Mouse (Mus musculus) R1 (cell line): ENCODE measurements at regions not wholly inside any gene's neighbourhood (a gene's known extent, or its start where the extent isn't known, plus 50 kb on each side); places are given as distances from the start of the nearest gene placed in this dataset.
"Not testable (repeated sequence)": the region's sequence is repeated elsewhere in the genome, so short reads cannot be mapped to it uniquely, and the experiment has no call there.

Experiments
- DNase-seq: peaks from one replicate; pipeline ENCODE4 v3.0.0-alpha.2; 2018; ENCODE audit warnings: low read depth, low spot score

DNA sequence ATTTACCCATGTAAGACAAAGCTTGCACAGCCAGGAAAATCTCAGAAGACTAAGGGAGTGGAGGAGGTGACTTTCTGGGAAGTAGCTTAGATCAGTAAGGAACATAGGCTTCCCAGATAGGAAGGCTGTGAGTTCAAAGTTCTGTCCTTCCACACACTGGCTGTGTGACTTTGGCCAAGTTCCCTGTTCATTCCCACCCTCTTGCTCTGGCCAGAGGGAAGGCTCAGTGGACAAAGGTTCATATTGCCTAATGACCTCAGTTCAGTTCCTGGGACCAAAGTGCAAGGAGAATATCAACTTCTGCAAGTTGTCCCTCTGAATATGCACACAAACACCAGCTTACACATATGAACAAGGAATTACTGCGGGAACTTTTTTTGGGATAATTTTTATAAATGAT, 255.6 kb upstream of the Pik3r1 start:
- DNase-seq, result no peak

DNA sequence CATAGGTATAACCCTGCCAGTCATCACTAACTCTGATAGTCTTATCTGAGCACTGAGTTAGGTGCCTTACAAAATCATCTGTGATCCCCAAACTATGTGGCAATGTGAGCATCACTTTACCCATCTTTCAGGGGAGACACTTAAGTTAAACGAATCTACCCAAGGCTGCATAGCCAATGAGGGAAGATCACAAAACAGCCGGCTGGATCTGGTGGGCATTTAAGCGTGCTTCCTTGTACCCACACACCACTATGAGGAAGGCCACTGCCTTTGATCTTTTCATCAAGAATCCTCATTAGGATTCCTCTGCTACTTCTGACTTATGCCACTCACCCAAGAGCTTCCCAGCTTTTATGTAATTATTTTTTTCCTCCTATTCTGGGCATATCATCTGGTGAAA, 257.1 kb upstream of the Pik3r1 start:
- DNase-seq, result no peak

DNA sequence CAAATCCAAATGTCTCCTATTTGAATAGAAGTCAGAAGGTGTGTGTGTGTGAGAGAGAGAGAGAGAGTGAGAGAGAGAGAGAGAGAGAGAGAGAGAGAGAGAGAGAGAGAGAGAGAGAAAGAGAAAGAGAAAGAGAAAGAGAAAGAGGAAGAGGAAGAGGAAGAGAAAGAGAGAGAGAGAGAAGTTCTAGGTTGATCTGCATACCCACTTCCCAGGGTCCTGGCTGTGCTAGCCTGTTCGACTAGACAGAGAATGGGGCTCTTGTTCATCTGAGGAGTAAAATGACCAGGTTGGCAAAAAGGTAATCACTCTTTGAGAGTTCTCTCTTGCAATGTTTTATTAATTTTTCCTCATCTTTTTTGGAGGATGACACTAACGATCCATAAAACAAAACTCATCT, 257.5 kb upstream of the Pik3r1 start:
- not testable (repeated sequence) for DNase-seq

DNA sequence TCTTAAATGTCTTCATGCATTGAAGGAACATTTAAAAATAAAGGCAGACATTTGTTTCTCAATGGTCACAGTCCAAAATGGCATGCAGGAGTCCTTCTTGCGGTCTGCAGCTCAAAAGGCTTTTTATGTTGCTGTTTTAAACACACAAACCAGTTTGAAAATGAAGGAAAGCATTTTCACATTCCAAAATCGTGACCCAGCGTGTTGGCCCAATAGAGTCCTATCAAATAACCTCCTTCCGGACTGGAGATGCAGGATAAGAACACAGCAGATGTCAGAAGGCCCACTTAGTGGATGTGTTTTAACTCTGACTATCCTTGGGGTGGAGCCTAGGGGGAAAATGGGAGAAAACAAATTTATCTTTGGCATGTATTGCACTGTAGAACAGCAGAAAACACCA, 263.4 kb upstream of the Pik3r1 start:
- DNase-seq, result no peak

DNA sequence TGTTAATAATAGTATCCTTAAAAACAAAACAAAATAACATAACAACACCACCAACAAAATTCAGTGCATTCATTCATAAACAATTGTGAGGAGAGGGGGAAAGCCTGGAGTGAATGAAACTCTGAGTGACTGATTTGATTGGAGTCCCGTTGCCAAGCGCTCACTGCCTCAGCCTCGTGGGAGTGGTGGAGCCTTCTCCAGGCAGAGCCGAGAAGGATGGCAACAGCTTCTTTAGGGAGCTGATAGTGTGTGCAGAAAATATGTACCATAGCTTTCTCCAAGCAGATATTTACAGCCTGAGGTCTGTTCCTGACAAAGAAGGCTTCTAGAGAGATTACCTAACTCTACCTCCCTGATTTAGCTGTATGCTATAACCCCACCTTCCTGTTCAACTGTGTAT, 266.5 kb upstream of the Pik3r1 start:
- DNase-seq, result no peak

DNA sequence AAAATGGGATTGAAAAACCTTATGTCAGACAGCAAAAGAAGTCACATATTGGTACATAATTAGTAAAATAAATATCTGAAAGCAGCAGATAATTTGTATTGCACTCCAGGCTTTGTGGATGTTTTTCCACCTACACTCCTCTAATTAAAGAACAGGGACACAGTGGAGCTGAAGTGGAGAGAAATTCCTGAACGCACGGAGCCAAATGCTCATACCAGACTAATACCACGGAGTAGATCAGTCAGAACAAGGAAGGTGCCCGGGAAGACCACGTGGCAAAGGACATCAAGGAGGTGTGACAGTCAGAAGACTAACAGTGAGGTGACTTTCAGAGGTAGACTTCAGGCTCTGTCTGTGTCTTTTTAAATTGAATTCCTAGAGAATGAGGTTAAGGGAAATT, 268.0 kb upstream of the Pik3r1 start:
- no peak for DNase-seq

DNA sequence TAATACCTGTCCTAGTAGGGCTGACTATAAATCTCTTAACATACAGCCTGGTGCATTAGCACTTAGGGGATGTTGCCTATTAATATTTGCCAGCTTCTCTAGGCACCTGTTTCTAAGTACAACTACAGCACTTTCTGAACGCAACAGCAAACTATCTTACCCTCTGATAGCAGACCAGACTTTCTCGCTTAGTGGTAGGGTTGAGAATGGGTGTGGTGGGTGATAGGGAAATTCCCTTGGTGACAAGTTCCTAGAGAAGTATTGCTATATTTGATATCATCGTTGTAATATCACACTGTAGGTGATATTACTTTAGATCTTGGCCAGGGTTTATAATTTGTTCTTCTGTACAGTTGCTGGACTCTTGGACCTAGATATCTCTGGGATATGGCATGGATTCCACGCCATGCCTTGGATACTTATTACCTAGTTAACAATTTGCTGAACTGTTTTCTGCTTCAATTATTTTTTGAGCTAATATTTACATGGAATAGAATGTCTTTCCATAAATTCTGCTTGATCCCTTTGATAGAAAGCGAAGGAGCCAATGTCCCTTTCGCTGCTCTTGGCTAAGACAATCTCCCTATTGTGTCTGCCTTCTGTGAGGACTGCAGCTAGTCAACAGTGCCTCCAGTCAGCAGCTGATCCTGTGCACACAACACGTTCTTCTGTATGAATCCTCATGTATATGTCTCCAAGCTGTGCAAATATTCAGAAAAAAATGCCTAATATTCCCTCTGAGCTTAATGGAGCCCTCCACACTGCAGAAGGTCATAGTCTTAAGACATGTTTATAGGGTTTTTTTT, 269.0 kb upstream of the Pik3r1 start:
- DNase-seq, result no peak

DNA sequence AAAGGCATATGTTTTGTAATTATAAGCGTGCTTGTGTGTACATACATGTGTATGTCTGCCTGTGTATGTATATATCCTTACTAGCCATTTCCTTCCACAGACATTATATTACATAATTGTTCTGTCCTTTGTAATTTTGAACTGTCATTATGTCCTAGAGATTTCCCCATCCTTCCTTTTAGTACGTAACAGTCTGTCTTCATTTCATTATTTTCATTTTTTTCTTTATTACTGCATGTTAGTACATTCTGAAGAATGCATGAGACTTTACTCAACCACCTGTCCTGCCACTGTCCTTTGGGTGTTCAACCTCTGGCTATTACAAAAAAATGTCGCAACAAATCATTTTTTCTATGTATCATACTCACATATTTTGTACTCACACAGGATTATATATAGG, 292.2 kb upstream of the Pik3r1 start:
- no peak for DNase-seq

DNA sequence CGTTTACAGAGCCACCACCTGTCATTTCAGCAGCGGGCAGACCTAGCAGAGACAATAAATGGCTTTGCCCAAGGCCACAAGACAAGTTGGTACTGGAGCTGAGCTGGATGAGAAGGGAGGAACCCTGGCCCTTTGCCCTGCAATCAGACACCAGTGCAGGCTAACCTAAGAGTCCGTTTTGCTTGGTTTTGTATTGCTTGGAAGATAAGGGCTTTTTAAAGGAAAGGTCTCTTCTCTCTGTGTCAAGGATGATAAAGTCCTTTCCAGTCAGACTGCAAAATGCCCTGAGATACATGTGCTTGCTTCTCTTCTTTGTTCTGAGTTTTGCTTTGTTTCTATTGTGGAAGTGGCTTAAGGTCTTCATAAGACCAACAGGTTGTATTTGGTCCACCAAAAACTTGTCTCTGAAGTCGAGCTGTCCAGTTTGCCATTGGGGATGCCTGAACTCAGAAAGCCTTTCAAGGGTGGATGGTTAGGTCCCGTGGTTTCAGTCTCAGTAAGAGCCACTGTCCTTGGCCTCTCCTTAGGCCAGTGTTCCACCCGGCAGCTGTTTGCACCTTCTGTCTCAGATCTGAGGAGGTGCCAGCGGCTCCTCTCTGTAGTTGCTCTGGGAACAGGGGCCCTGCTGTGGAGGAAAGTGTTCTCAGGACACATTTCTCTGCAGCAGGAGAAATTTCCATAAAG, 296.7 kb upstream of the Pik3r1 start:
- no peak for DNase-seq

DNA sequence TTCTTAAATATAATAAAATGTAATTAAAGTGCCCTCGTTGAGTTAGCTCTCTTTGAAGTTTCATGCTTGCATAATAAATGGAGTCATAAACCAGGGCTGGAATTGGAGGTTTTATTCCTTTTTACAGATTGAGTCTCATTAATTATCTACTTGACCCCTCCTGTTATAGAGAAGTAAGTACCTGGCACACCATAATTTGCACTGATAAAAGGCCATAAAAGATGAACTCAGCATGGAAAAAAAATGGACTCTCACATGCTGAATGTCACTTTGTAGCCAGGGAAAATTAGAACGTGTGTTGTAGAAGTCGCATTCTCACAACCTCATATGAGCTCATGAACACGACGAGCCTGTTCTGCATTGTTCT, 297.2 kb upstream of the Pik3r1 start:
- no peak for DNase-seq

DNA sequence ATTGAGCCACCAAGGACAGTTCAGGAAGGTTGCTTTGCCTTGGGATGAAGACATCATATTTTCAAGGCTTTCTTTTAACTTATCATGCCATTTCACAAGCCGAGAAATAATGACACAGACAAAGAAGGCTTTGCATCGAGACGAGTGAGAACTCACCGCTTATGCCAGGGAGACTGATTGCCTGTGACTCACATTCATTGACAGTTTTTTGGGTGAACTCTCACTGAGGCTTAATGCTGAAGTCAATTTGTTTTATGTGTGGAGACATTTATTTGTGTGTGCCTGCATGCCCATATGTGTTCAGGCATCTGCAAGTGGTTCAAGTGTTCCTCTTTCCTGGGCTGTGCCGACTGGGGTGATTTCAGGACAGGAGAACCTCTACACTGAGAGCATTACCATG, 297.8 kb upstream of the Pik3r1 start:
- no peak for DNase-seq

DNA sequence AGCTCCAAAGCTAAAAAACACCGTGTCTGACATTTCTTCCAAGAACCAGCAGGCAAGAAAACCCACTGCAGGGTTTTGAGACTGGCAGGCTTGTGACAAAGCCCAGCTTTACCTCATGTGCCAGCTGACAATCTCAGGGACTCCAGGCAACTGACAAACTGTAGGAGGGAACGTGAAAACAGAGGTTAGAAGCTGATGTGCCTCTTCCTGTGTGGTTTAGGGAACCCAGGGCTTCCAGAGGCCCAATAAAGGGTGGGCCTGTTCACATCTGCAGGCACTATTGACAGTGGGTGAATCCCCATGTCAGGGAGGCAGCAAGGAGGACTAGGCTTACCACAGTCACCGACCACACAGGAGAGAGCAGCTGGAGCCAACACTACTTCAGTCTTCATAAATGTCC, 302.7 kb upstream of the Pik3r1 start:
- DNase-seq, result no peak

DNA sequence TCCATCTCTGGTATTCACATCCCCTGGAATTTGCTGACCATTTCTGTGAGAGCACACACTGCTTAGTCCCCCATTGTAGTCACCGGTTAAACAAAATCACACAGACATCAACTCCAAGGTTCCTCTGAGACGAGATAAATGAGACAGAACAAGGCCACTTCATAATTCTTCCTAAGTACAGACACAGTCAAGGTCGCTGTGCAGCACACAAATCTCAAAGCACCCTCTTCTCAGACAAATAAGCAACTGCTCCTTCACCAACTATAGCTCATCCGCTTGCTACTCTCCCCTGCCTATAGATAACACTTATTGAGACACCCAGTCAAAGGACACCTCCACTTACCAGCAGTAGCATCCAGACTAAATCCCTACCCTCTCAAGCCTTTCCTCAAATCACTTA, 304.3 kb upstream of the Pik3r1 start:
- no peak for DNase-seq

DNA sequence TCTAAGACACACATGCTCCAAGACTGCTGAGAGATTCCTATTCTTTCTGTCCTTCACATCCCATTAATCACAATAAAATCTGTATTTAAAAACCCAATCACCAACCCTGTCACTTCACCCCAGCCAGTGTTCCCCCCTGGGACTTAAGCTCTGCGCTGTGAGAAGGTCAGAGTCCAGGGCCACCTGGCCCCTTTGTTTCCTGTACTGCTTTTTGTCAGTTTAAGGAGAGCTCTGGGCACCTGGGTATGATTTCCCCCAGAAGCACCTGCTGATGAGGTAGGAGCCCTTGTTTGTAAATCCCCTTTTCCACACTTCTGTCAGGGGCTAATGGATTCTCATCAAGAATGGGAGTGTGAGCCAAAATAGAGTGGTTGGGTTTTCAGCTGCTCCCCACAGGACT, 319.7 kb upstream of the Pik3r1 start:
- no peak for DNase-seq

DNA sequence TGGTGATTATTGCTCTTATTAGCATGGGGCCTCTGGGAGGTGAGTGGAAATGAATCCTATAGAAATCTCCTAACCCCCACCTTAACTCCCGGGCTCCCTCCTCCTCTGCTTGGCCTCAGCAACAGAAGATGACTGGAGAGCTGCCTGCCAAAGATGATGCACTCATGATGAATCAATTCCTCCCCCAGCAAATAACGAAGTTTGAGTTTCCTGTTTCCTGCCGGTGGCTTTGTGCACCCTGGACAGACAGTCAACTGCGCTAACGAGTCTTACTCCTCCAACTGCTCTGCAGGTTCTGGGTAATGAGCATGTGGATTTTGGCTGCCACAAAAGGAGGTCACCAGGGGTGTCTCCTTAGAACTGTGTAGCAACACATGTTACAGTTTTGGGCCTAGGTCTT, 321.5 kb upstream of the Pik3r1 start:
- DNase-seq, result no peak

DNA sequence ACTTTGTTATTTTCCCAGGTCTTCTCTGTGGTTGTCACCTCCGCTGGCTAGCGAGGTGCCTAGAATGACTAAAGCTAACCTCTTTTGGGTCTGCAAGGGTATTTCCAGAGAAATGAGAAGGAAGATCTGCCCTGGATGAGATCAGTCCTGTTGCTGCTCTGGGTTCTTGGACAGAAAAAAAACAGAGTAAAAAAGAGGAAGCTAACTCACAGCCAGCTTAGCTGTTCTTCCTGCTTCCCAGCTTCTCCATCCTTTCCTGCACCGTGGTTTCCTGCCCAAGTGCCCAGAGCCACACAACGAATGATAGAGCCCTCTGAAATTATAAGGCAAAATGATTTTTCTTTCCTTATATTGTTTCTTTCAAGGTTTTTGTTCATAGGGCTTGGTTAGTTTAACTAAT, 326.2 kb upstream of the Pik3r1 start:
- DNase-seq, result no peak

DNA sequence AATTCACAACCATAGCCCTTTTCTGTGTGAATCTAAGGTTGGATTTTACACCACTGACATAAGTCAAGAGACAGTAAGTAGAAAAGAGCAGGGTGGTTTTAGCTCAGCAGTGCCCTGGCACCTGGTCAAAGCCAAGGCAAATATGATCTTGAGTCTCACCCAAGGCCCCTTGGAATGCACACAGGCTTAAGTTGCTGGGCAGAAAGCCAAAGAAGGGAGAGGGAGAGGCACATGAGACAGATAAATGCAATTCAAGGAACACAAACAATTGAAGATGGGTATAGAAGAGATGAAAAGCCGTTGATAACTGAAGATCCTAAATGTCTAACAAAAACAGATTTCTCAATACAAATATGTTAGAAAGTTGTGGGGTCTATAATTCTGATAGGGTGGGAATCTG, 335.1 kb upstream of the Pik3r1 start:
- DNase-seq, result no peak

DNA sequence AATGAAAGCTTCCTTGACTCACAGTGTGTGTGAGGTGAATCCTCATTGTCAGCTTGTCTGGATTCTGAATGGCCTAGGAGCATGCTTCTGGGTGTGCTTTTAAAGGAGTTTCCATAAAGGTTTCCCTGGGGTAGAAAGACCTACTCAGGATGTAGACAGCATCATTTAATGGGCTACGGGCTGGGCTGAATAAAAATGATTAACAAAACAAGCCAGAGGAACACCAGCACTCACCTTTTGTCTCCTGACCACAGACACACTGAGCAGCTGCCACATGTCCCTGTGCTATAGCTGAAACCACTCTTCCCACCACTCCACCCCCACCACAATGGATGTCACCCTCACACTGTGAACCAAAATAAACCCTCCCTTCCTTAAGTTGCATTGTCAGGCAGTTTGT, 338.2 kb upstream of the Pik3r1 start:
- peak; percentile 92 for DNase-seq

DNA sequence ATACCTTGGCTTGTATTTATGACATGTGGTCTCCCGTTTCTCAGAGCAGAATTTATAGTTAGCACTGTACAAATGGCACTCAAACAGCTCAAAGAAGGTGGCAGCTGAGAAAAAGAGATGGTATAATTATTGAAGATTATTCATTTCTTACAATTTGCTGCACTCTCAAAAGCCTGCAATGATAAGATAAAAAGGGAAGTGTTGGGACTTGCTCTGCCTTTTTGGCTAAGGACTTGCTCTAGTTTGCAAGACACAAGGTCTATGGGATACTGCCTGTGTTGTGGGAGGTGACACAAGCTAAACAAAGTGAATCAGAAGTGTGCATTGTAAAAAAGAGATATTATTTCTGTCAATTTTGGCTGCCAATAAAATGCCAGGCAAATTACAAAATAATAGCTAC, 340.2 kb upstream of the Pik3r1 start:
- DNase-seq, result no peak

DNA sequence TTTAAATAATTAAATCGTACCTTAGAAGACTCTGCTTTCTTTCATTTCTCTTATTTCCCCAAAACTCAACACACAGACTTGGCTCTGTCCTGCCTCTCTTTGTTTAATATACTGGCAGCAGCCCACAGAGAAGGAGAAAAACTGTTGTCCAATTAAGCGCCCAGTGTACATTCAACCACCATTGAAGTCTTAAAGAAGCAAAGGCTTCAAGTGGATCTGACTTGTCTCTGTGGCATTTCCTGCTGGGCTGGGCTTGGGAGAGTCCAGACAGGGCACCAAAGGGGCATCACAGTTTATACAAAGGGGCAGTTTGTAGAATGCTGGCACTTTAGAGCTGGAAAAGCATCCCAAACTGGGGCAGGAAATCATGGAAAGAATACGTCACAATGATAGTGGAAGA, 340.9 kb upstream of the Pik3r1 start:
- DNase-seq, result no peak

DNA sequence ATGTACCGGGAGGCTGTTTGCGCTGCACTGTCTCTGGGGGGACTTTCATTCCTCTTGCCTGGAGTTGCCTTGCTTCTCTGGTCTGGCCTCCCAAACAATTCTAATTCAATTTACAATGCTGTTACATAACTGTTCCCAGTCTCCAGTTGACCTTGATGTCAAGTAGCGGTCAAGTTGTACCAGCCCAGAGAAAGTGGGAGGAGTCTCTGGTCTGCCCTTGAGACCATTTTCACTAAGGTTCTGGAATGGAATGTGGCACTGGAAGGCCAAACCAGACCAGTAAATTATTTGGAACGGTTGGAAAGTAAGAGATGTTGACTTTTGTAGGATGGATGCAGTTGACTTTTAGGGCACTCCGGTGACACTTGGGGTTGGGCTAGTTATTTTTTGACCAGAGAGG, 345.9 kb upstream of the Pik3r1 start:
- DNase-seq, result peak; percentile 76

DNA sequence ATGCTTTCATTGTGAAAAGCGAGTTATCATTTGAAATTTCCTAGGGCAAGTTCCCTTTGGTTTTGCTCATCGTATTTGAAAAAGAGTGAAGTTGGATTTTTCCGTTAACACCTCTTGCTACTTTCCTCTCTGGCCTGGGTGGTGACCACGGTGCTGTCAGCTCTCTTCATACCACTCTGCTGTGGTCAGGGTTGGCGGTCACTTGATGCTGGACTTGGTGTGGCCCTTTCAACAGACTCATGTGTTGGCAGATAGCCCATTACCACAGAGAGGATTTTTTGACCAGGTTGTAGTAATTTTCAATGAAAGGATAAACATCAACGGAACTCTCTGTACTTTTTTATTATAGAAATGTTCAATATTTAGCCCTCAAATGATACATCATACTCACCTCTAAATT, 354.3 kb upstream of the Pik3r1 start:
- DNase-seq, result no peak

DNA sequence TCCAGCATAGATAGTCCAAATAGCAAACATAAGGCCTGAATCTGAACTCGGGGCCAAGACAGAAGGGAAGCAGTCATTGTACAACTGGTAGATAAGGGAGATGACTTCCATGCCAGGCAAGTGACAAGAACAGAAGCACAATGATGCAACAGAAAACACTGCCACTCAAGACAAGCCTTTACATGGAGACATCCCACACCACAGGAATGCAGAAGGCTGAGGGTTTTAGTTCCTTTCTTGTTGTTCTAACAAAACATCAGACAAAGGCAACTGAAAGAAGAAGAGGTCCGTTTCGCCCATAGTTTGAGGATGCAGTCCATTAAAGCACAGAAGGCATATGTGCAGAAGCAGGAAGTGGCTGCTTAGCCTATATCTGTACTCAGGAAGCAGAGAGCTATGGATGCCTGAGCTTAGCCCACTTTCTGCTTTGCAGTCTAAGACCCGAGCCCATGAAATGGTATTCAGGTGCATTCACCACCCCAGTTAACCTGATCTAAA, 360.0 kb upstream of the Pik3r1 start:
- DNase-seq, result no peak
